Mouse (Mus musculus) naive thymus-derived CD4-positive, alpha-beta T cell, adult 5 months (primary cell): ENCODE measurements around the gene Anp32a. TPM values are rescaled to one million over a fixed set of nuclear protein-coding genes. Genes with fewer than 3 reads are reported as not detected.

Experiments used
- polyA plus RNA-seq: library from polyadenylated mRNA; unstranded; fragments of 100-300 nt; shearing (Covaris generic); gene quantifications from one replicate; pipeline ENCODE4 v1.2.1, GENCODE M21; 2017

Anp32a gene
- 64.3 TPM for polyA plus RNA-seq

GRCm38 (mm10) chr9:62341123-62341486 is at the start of gene Anp32a:
Gene Anp32a, plus strand, starts transcription at chr9:62341293.

Other genes starting within 250 kb of the Anp32a start
- gene Glce, start 218.6 kb upstream of the Anp32a start, polyA plus RNA-seq, result 18.6 TPM
- not detected for gene Spesp1, start 59.1 kb upstream of the Anp32a start, polyA plus RNA-seq
- gene Coro2b, start 195.8 kb downstream of the Anp32a start, polyA plus RNA-seq, result not detected